Mouse (Mus musculus) E14TG2a.4 (cell line): Measurements from ENCODE around the gene Txndc12.

Source experiments
- CTCF ChIP-seq: conservative IDR thresholded peaks from 2 replicates; pipeline ENCODE4 v1.5.1; 2014; ENCODE audit warnings: low read length
- NANOG ChIP-seq: IDR thresholded peaks from 2 replicates; pipeline ENCODE4 v1.6.1; 2014; ENCODE audit warnings: borderline replicate concordance, low read length, mixed read lengths

- TF ChIP-seq CTCF, result no peak
- TF ChIP-seq NANOG, result no peak
Observed at GRCm38 (mm10) chr4:108834115-108834970, at the start of gene Txndc12.
